In genomic region chr5:143625940-143626588, GRCm38 (mm10) we compare ENCODE assay signal across 9 mouse cellular contexts. TPM values are rescaled to one million over a fixed set of nuclear protein-coding genes. Genes with fewer than 3 reads are reported as not detected.
DNase-seq lines count a peak whose midpoint lies in the region; ATAC-seq and TF ChIP-seq lines count a peak whose summit lies in the region.
"Had no signal": no experiment of that assay in that cellular context is flagged by ENCODE, and none has a peak within 500 bp of the region (broad histone marks: within the 10 kb centered on the region; RNA-seq: fewer than 3 reads in every experiment).

No protein-coding gene starts in this region.

- TF ChIP-seq CTCF in small intestine, adult 2 months (IDR thresholded peaks at IDR 0.05; ENCODE audit: extremely low read depth, insufficient read length, insufficient replicate concordance, low read depth, low read length): no peak

- H3K9ac ChIP-seq in lung, embryonic 15.5 days: no peak overlapping the region
- H3K9ac ChIP-seq in intestine, embryonic 15.5 days: no peak overlapping the region

- peak; percentile 61 for DNase-seq in adrenal gland, adult 2 months
- DNase-seq in adrenal gland, postnatal 10 days: no peak
- DNase-seq in lung, postnatal 25 days (ENCODE audit: low spot score): no peak
- DNase-seq in right cerebral cortex, postnatal 14 days: no peak
- DNase-seq in adrenal gland, adult 8-10 months: no peak
- DNase-seq: right cerebral cortex, adult 18-20 months had no signal

- TF ChIP-seq POLR2A in small intestine, adult 2 months (IDR thresholded peaks at IDR 0.05; ENCODE audit: low read depth, low read length): no peak

- WGBS in lung, embryonic 15.5 days: 46% methylated on average over 11 of the region's 11 CpGs
- WGBS in intestine, embryonic 15.5 days: 55% methylated on average over 11 of the region's 11 CpGs
- WGBS in small intestine, adult 2 months: 68% methylated on average over 11 of the region's 11 CpGs

- no peaks in the 10 kb centered on the region for H3K36me3 ChIP-seq in lung, embryonic 15.5 days
- no peaks in the 10 kb centered on the region for H3K36me3 ChIP-seq in intestine, embryonic 15.5 days
- H3K36me3 ChIP-seq in small intestine, adult 2 months (ENCODE audit: control insufficient read depth, insufficient read depth, low read length): no peaks in the 10 kb centered on the region

- no peak for ATAC-seq in lung, embryonic 15.5 days (ENCODE audit: borderline replicate concordance, extremely low read depth, low FRiP score, low TSS enrichment)
- ATAC-seq in intestine, embryonic 15.5 days: no peak

- no peaks in the 10 kb centered on the region for H3K9me3 ChIP-seq in lung, embryonic 15.5 days
- no peaks in the 10 kb centered on the region for H3K9me3 ChIP-seq in intestine, embryonic 15.5 days

- no peaks in the 10 kb centered on the region for H3K27me3 ChIP-seq in lung, embryonic 15.5 days
- no peaks in the 10 kb centered on the region for H3K27me3 ChIP-seq in intestine, embryonic 15.5 days (replicated peaks)
- H3K27me3 ChIP-seq in small intestine, adult 2 months (ENCODE audit: control insufficient read depth, insufficient read depth, low read length): no peaks in the 10 kb centered on the region

- no peak overlapping the region for H3K4me3 ChIP-seq in lung, embryonic 15.5 days
- H3K4me3 ChIP-seq in intestine, embryonic 15.5 days (replicated peaks): no peak overlapping the region
- peak overlapping the region; percentile 11; the same call in 1 of the 2 replicates for H3K4me3 ChIP-seq in small intestine, adult 2 months (ENCODE audit: low read depth, low read length)

- peaks cover 46% of the 10 kb centered on the region for H3K4me1 ChIP-seq in lung, embryonic 15.5 days
- peaks cover 22% of the 10 kb centered on the region for H3K4me1 ChIP-seq in intestine, embryonic 15.5 days (replicated peaks)
- peaks cover 5% of the 10 kb centered on the region for H3K4me1 ChIP-seq in small intestine, adult 2 months (ENCODE audit: control insufficient read depth, insufficient read depth, insufficient read length, low read length)

- peak overlapping the region; percentile 21 for H3K4me2 ChIP-seq in lung, embryonic 15.5 days
- H3K4me2 ChIP-seq in intestine, embryonic 15.5 days (replicated peaks): peak overlapping the region; percentile 32; the same call in 1 of the 2 replicates

- H3K27ac ChIP-seq in lung, embryonic 15.5 days: peak overlapping the region; percentile 72
- H3K27ac ChIP-seq in intestine, embryonic 15.5 days: peak overlapping the region; percentile 51
- peak overlapping the region; percentile 38; the same call in 1 of the 2 replicates for H3K27ac ChIP-seq in small intestine, adult 2 months (ENCODE audit: insufficient read depth, low read depth, low read length)

RNA-seq across cellular contexts. Expression of gene Cyth3, which starts 3.8 kb away (rescaled TPM):
- total RNA-seq in adrenal gland, adult 2 months (2021): 100 to 1,000 TPM; 119 to 164 TPM
- polyA plus RNA-seq in adrenal gland, adult 2 months (2012; rRNA removed): 61.7 and 78.7 TPM in 2 replicates
- total RNA-seq in adrenal gland, postnatal 10 days (2021): 100 to 1,000 TPM; 123 to 151 TPM
- 49.8 and 57.2 TPM in 2 replicates for polyA plus RNA-seq in lung, embryonic 15.5 days (2015; fragmentation: Nextera tagmentation; extraction: Ambion mirVana)
- 43.7 and 44.3 TPM in 2 replicates for polyA plus RNA-seq in intestine, embryonic 15.5 days (2015; fragmentation: Nextera tagmentation; extraction: Ambion mirVana)
- polyA plus RNA-seq in small intestine, adult 2 months (2012; rRNA removed): 6.4 and 10.3 TPM in 2 replicates
- total RNA-seq in adrenal gland, adult 8-10 months (2022): 100 to 1,000 TPM; 134 to 193 (median 146) TPM
